Mouse (Mus musculus): ENCODE results near the gene Fanci. TPM values are rescaled to one million over a fixed set of nuclear protein-coding genes. Genes with fewer than 3 reads are reported as not detected.

Fanci gene
- polyA plus RNA-seq, 1 experiment from 2014 or later: 9.3 TPM

DNA sequence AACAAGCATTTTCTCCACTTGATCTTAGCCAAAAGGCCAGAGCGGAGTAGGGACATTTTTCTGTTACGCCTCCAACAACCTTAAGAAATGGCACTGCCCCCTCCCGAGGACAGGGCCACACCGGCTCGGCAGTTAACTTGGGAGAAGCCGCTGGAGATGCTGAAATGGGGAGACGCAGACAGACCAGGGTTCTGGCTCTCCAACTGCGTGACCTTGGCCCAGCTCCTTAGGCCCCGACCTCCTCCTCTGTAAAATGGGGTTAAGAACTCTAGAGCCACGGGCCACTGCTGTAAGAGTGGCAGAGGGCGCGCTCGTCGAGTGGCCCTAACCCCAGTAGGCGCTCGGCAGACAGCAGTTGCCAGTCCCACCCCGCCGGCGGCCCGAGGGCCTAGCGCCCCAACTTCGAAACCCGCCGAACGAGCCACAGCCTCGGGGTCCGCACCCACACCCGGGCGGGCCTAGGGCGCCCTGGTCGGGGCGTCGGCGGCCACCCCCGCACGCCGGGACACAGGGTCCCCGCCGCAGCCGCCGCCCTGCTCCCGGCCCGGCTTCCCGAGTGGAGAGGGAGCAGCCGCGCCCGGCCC lies 73.8 kb downstream of the Fanci start:
- peaks cover 6% of the 10 kb centered on the region; the same call in 1 of the 2 replicates for H3K27me3 ChIP-seq (replicated peaks)
- H3K9me3 ChIP-seq: no peaks in the 10 kb centered on the region
- H3K4me2 ChIP-seq: peak overlapping the region; percentile 93
- under 1% methylated on average over 44 of the region's 47 CpGs for WGBS
- H3K36me3 ChIP-seq: peaks cover 32% of the 10 kb centered on the region
- H3K27ac ChIP-seq (replicated peaks): peak overlapping the region; percentile 79
- peak; percentile 11 for ATAC-seq (ENCODE audit: extremely low read depth, insufficient number of reproducible peaks, low FRiP score, low TSS enrichment)
- H3K9ac ChIP-seq: peak overlapping the region; percentile 94
- peaks cover 43% of the 10 kb centered on the region for H3K4me1 ChIP-seq
- peak overlapping the region; percentile 84 for H3K4me3 ChIP-seq

DNA sequence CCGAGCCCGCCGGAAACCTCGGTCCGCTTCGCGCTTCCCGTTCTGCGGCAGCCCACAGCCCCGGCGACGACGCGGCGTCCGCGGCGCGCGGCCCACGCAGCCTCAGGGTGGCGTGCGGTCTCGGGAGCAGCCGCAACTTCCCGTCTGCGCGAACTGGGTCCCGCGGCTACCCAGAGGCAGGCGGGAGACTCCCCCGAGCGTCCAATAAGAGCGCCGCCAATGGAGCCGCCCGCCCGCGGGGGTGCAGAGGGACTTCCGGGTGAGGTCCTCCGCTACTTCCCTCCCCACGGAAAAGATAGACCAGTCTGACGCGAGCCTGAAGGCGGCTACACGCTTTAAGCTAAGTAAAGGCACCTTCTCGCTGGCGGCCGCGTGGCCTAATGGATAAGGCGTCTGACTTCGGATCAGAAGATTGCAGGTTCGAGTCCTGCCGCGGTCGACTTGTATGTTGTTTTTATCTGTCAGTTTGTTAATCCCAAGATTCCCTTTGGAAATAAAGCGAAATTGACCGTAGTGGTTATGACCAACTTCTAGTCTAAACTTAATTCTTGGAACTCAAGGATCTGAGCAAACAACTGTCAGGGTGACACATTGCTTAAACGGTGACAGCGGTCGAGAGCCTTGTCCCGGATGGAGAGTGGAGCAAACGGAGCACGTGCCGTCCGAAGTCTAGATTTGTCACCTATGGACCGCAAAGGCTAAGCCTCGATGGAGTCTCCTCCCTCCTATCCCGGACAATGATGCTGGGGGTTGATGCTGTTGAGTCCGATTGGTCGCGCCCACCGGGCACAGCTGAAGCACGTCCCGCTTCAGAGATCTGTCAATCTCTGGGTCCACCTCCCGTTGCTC lies 74.5 kb downstream of the Fanci start, which contains the start of gene Polg:
Gene Polg, minus strand, starts transcription at position 310 of the 849 bp plus-strand sequence.
- Histone ChIP-seq H3K27me3 (replicated peaks) (peaks cover 10% of the 10 kb centered on the region; the same call in 1 of the 2 replicates), H3K4me3 (peak within 1 kb of the TSS; percentile 84), H3K9ac (peak within 1 kb of the TSS; percentile 94), H3K4me2 (peak within 1 kb of the TSS; percentile 93), H3K27ac (replicated peaks) (peak within 1 kb of the TSS; percentile 79), H3K36me3 (peaks cover 25% of the 10 kb centered on the region), H3K9me3 (no peaks in the 10 kb centered on the region), H3K4me1 (peaks cover 43% of the 10 kb centered on the region)
- peak; percentile 94 for ATAC-seq (ENCODE audit: extremely low read depth, insufficient number of reproducible peaks, low FRiP score, low TSS enrichment)
- under 1% methylated on average over 76 of the region's 76 CpGs for WGBS

- H3K4me1 ChIP-seq: peaks cover 43% of the 10 kb centered on the region
- WGBS: 5% methylated on average over 3 of the region's 6 CpGs
- peaks cover 11% of the 10 kb centered on the region for H3K36me3 ChIP-seq
- no peak overlapping the region for H3K27ac ChIP-seq (replicated peaks)
- 0 out of 2 replicates have a peak overlapping the region, but pooled peaks have one; percentile 25 for H3K9ac ChIP-seq
- peaks cover 10% of the 10 kb centered on the region; the same call in 1 of the 2 replicates for H3K27me3 ChIP-seq (replicated peaks)
- peak overlapping the region; percentile 93 for H3K4me2 ChIP-seq
- H3K4me3 ChIP-seq: peak overlapping the region; percentile 84; the same call in 1 of the 2 replicates
- no peak for ATAC-seq (ENCODE audit: extremely low read depth, insufficient number of reproducible peaks, low FRiP score, low TSS enrichment)
- no peaks in the 10 kb centered on the region for H3K9me3 ChIP-seq
Measured at GRCm38 (mm10) chr7:79467951-79468350, 76.2 kb downstream of the Fanci start.

- H3K27me3 ChIP-seq (replicated peaks): peaks cover 10% of the 10 kb centered on the region; the same call in 1 of the 2 replicates
- peaks cover 5% of the 10 kb centered on the region for H3K36me3 ChIP-seq
- H3K9ac ChIP-seq: no peak overlapping the region
- no peak overlapping the region for H3K4me3 ChIP-seq
- no peak overlapping the region for H3K4me2 ChIP-seq
- no peaks in the 10 kb centered on the region for H3K9me3 ChIP-seq
- H3K4me1 ChIP-seq: peaks cover 33% of the 10 kb centered on the region
- WGBS: 14% methylated on average over 8 of the region's 8 CpGs
- no peak for ATAC-seq (ENCODE audit: extremely low read depth, insufficient number of reproducible peaks, low FRiP score, low TSS enrichment)
- no peak overlapping the region for H3K27ac ChIP-seq (replicated peaks)
Measured at GRCm38 (mm10) chr7:79468994-79469393, 77.3 kb downstream of the Fanci start.

GRCm38 (mm10) chr7:79469766-79470165 lies 78.0 kb downstream of the Fanci start:
- no peak overlapping the region for H3K4me2 ChIP-seq
- no peaks in the 10 kb centered on the region for H3K36me3 ChIP-seq
- no peak overlapping the region for H3K27ac ChIP-seq (replicated peaks)
- peaks cover 25% of the 10 kb centered on the region for H3K4me1 ChIP-seq
- no peak overlapping the region for H3K4me3 ChIP-seq
- no peak for ATAC-seq (ENCODE audit: extremely low read depth, insufficient number of reproducible peaks, low FRiP score, low TSS enrichment)
- no peaks in the 10 kb centered on the region for H3K9me3 ChIP-seq
- H3K9ac ChIP-seq: no peak overlapping the region
- WGBS: 42% methylated on average over 5 of the region's 5 CpGs
- H3K27me3 ChIP-seq (replicated peaks): peaks cover 10% of the 10 kb centered on the region; the same call in 1 of the 2 replicates

DNA sequence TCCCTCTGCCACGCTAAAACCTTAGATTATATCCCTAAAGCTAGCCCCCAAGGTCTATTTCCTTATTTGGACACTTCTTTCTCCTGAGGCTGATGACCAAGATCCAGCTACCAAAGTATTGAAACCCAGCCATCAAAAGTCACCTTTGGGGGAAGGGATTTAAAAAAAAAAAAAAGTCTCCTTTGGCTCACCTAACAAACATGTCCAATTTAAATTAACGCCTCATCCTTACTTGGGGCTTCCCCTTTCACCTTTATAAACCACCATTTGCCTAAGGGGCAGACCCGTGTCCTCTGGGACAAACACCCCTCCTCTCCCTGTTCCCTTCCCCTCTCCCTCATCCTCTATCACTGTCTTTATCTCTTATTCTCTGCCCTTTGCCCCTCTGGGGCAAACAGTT lies 79.0 kb downstream of the Fanci start:
- Histone ChIP-seq H3K27ac (replicated peaks) (no peak overlapping the region), H3K27me3 (replicated peaks) (peaks cover 10% of the 10 kb centered on the region; the same call in 1 of the 2 replicates), H3K9ac (no peak overlapping the region), H3K4me3 (no peak overlapping the region), H3K4me2 (no peak overlapping the region), H3K9me3 (no peaks in the 10 kb centered on the region), H3K36me3 (no peaks in the 10 kb centered on the region), H3K4me1 (peaks cover 19% of the 10 kb centered on the region)
- ATAC-seq (ENCODE audit: extremely low read depth, insufficient number of reproducible peaks, low FRiP score, low TSS enrichment): no peak
- WGBS: 45% methylated on average over 3 of the region's 3 CpGs

- H3K4me3 ChIP-seq: no peak overlapping the region
- WGBS: 56% methylated on average over 7 of the region's 7 CpGs
Measured at GRCm38 (mm10) chr7:79471436-79471835, 79.7 kb downstream of the Fanci start.

GRCm38 (mm10) chr7:79472792-79473191 lies 81.1 kb downstream of the Fanci start:
- Histone ChIP-seq H3K27ac (replicated peaks) (no peak overlapping the region), H3K9ac (no peak overlapping the region), H3K9me3 (no peaks in the 10 kb centered on the region), H3K4me2 (no peak overlapping the region), H3K27me3 (replicated peaks) (peaks cover 10% of the 10 kb centered on the region; the same call in 1 of the 2 replicates), H3K4me1 (peaks cover 9% of the 10 kb centered on the region), H3K36me3 (no peaks in the 10 kb centered on the region), H3K4me3 (no peak overlapping the region)
- ATAC-seq (ENCODE audit: extremely low read depth, insufficient number of reproducible peaks, low FRiP score, low TSS enrichment): no peak
- WGBS: 64% methylated on average over 2 of the region's 2 CpGs

More at GRCm38 (mm10) chr7:79471436-79471835, 79.7 kb downstream of the Fanci start:
- Histone ChIP-seq H3K27me3 (replicated peaks) (peaks cover 10% of the 10 kb centered on the region; the same call in 1 of the 2 replicates), H3K27ac (replicated peaks) (no peak overlapping the region), H3K9me3 (no peaks in the 10 kb centered on the region), H3K4me2 (no peak overlapping the region), H3K4me1 (peaks cover 19% of the 10 kb centered on the region), H3K36me3 (no peaks in the 10 kb centered on the region), H3K9ac (no peak overlapping the region)
- no peak for ATAC-seq (ENCODE audit: extremely low read depth, insufficient number of reproducible peaks, low FRiP score, low TSS enrichment)

- Histone ChIP-seq H3K4me2 (no peak overlapping the region), H3K36me3 (no peaks in the 10 kb centered on the region), H3K27me3 (replicated peaks) (peaks cover 6% of the 10 kb centered on the region; the same call in 1 of the 2 replicates), H3K27ac (replicated peaks) (no peak overlapping the region), H3K4me3 (no peak overlapping the region), H3K9ac (no peak overlapping the region), H3K9me3 (no peaks in the 10 kb centered on the region), H3K4me1 (peaks cover 7% of the 10 kb centered on the region)
- WGBS: 77% methylated on average over 9 of the region's 9 CpGs
- no peak for ATAC-seq (ENCODE audit: extremely low read depth, insufficient number of reproducible peaks, low FRiP score, low TSS enrichment)
Measured at GRCm38 (mm10) chr7:79473496-79474194, 81.9 kb downstream of the Fanci start.

- H3K9me3 ChIP-seq: no peaks in the 10 kb centered on the region
- 66% methylated on average over 5 of the region's 5 CpGs for WGBS
- 0 out of 2 replicates have a peak, but pooled peaks cover 4% of the 10 kb centered on the region for H3K27me3 ChIP-seq (replicated peaks)
- no peak overlapping the region for H3K4me3 ChIP-seq
- no peaks in the 10 kb centered on the region for H3K4me1 ChIP-seq
- no peak for ATAC-seq (ENCODE audit: extremely low read depth, insufficient number of reproducible peaks, low FRiP score, low TSS enrichment)
- H3K9ac ChIP-seq: no peak overlapping the region
- H3K36me3 ChIP-seq: no peaks in the 10 kb centered on the region
- H3K4me2 ChIP-seq: no peak overlapping the region
- H3K27ac ChIP-seq (replicated peaks): no peak overlapping the region
Measured at GRCm38 (mm10) chr7:79474831-79475399, 83.2 kb downstream of the Fanci start.

Measured in heart, embryonic 13.5 days (tissue).